Mouse (Mus musculus): ENCODE measurements at regions not wholly inside any gene's neighbourhood (a gene's known extent, or its start where the extent isn't known, plus 50 kb on each side); places are given as distances from the start of the nearest gene placed in this dataset.

DNA sequence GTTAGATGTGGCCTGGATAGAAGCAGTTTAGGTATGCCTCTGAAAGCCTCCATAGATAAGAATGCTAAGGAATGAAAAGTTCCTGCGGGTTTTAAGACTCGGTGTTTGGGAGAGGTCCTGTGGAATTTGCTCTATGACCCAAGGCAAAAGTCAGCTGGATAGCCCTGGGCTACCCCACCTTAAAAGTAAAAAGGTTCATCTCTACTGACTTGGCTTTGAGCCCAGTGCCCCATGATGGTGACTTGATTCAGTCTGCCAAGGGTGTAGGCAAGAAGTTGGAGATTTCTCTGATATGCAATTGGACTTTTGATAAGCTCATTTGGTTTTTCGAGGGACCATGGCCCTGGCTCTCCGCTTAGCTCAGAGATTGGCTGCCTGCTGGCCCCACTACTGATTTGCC is 78.8 kb upstream of the Herc3 start:
- DNase-seq: no peak

DNA sequence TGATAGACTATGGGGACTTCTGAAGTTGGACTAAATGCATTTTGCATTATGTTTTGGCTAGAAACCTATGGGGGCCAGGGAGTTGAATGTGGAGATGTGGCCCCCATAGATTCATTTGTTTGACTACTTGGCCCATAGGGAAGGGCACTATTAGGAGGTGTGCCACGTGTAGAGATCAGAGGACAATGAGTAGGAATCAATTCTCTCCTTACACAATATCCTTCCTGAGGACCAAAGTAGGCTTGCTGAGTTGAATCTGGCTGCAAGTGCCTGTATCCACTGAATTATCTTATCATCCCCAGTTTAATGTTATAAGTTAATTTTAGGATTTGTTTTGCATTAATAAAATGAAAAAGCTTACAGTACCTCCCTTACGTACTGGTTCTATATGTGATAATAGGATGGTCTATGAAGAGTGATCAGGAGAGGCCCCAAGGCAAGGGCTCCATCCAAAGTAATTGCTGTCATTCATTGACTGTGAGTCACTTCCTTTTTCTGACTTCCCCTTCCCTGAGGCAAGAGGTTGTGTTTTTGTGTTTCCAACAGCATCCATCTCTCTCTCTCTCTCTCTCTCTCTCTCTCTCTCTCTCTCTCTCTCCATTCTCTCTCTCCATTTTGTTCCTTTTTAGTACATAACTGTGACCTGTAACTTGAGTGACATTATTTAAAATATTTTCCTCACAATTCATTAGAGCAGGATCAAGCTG is 74.8 kb upstream of the Herc3 start:
- DNase-seq: no peak

DNA sequence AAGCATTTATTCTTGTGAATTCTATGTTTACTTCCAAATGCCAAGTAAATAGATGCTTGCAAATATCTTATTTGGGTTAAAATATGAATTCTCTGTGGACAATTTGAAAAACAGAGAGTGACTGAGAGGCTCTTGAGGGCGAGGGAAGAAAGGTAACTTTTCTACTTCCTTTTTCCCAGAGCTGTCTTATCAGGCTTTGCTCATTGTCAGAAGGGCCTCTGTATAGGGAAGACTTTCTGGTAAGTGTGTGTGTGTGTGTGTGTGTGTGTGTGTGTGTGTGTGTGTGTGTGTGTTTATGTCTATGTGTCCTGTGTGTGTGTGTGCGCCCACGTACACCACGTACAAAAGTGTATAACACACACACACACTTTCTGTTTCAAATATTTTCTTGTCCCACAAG is 73.9 kb upstream of the Herc3 start:
- DNase-seq: no peak

DNA sequence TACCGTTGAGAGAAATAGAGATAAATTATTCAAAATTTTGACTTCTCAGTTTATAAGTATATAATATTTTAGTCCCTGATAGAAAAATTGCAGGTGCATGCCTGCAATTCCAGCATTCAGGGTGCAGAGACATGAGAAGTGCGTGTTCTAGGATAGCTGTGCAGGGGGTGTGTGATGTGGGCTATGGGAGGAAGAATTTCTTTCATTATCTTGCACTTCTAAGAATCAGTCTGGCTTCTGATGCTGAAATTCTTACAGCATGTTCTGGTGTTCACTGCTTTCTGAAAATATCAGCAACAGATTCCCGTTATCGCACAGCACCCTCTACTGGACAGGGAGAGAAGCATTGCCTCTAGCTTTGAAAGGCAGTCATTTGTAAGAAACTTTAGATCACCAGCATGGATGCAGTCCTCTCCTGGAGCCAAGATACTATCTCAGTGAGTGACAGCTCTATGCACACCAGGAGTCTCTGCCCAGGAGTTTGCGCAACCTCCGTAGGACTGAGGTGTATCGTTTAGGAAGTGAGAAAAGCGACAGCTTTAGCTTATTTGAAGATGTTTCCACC is 60.5 kb upstream of the Herc3 start:
- DNase-seq: peak; percentile 26 to 64

DNA sequence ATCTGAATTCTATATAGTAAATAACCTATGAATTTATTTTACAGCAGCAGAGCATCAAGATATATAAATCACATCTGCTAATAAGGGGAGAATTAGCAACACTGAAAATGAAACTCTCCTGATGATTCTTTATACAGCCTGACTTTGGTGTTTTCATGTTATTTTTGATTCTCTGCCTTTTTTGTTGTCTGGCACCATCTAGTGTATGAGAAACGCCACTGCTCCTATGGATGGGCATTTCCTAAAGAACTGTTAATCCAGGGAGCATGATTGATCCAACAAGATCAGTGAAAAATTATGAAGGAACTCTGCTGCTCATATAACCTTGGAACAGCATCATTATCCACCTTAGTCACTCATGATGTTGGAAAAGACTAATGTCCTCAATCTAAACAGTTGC is 59.3 kb upstream of the Herc3 start:
- peak in 1 of 2 experiments; percentile 21 for DNase-seq

All from lung, postnatal 4 days (tissue).